Mouse (Mus musculus): ENCODE results near the gene Olfr111.
"Not testable (repeated sequence)": the region's sequence is repeated elsewhere in the genome, so short reads cannot be mapped to it uniquely, and the experiment has no call there.

Gene Olfr111

DNA sequence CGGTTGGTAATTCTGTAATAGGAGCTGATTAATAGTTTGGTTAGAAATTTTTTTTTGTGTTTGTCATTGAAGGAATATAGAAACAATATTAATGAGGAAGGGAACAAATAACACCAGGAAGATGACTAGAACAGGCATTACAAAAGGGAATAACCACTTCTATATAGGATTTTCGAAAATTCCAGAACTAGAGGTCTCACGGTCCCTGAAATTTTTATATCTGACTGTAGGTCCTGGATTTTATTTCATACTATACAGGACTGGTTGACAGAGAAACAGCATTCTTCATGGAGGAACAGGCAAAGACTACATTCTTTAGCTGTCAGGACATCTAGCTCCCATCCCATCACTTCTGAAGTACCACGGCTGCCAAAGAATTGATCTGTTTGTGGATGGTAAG is at the start of gene Olfr111:
TSS of gene Olfr111 (plus strand) at position 301 of the 400 bp plus-strand sequence.
- in situ Hi-C loops (cut with MboI, MseI) = no loop called here

- in situ Hi-C loops (cut with MboI, MseI) = no loop called here
Observed at GRCm38 (mm10) chr17:37458616-37459015, 49.2 kb upstream of the Olfr111 start, which contains the start of gene Olfr109. Gene Olfr109 (plus strand): TSS chr17:37458916.

DNA sequence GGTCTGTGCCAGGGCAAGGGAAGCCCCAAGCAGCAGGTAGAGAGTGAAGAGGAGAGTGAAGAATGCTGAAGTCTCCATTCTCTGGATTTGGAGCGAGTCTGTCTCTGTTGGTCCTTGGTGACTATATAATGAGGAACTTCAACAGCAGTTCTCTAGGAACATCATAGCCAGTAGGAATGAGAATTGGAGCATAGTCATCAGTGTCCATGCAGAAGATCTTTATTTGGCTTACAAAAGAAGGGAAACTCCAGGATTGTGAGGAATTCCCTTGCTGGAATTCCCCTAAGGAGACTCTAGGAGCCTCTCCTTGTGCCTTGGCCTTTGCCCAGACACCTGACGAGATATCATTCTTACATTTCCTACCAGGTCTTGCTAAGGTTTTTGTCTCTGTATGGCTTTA is 24.4 kb upstream of the Olfr111 start, which contains the start of gene H2-M2:
TSS of gene H2-M2 (minus strand) at position 101 of the 400 bp plus-strand sequence.
- in situ Hi-C loops (cut with MboI, MseI) = no loop called here

DNA sequence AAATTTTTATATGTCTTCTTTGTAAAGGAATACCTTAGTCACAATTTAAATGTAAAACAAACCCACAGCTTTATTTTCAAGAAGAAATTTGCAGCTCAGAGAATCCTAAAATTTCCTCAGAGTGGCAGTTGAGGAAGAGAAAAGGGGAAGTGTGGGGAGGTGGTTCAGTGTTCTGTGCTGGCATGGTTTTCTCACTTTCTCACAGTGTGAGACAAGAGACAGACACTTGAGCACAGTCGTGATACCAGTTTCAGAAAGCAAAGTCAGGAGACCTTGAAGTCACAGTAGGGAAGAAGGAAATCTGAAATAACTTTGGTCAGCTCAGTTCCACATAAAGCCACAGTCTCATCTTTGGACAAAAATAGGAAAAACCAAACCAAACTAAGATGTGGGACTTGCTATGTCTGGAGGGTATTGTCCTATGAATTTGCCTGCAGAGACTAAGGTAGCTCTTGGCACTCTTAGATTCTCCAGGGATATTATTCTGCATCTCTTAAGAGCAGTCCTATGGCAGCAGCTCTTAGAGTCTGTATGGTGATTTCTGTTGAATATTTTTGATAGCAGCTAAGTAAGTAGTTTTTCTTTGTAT is 15.8 kb upstream of the Olfr111 start, which contains the start of gene Olfr110:
TSS of gene Olfr110 (plus strand) at position 539 of the 589 bp plus-strand sequence.
- in situ Hi-C loops (cut with MboI, MseI) = no loop called here

- in situ Hi-C loops (cut with MboI, MseI) = not testable (repeated sequence)
Observed at GRCm38 (mm10) chr17:37524612-37525011, 16.8 kb downstream of the Olfr111 start.

DNA sequence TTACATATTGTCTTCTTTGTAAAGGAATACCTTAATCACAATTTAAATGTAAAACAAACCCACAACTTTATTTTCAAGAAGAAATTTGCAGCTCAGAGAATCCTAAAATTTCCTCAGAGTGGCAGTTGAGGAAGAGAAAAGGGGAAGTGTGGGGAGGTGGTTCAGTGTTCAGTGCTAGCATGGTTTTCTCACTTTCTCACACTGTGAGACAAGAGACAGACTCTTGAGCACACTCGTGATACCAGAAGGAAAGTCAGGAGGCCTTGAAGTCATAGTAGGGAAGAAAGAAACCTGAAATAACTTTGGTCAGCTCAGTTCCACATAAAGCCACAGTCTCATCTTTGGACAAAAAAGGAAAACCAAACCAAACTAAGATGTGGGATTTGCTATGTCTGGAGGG is 17.6 kb downstream of the Olfr111 start:
- in situ Hi-C loops (cut with MboI, MseI) = not testable (repeated sequence)

GRCm38 (mm10) chr17:37535173-37535572 is 27.3 kb downstream of the Olfr111 start:
- in situ Hi-C loops (cut with MboI, MseI) = no loop called here

- in situ Hi-C loops (cut with MboI, MseI) = not testable (repeated sequence)
Observed at GRCm38 (mm10) chr17:37538416-37538815, 30.6 kb downstream of the Olfr111 start.

- in situ Hi-C loops (cut with MboI, MseI) = no loop called here
Observed at GRCm38 (mm10) chr17:37541454-37542119, 33.8 kb downstream of the Olfr111 start.

DNA sequence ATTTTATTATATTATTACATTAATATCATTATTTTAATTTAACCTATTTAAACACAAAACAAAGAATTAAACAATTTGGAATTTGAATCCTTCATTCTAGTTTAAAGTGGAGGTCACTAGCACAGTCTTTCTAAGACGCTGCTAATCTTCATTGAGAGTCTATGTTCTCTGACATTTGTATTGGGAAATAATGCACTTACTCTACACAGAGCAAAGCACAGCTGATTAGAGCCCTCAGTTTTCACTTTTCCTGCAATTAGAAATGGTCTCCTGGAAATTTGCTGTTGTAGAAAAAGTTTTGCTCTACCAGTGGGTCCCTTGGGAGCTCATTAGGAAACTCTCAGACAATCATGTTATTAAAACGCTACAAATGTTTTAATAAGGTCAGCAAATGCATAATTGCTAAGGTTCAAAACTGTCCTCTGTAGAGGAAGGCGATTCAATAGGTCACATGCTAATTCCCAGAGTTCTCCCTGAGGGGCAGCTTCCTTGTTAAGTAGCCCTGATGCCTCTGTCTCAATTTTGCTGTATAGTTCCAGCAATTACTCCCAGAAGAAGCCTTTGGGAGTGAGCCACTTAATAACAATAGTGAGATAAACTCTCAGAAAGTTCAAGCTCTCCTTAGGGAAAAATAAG is 36.1 kb downstream of the Olfr111 start:
- in situ Hi-C loops (cut with MboI, MseI) = no loop called here

- in situ Hi-C loops (cut with MboI, MseI) = no loop called here
Observed at GRCm38 (mm10) chr17:37558913-37559615, 51.2 kb downstream of the Olfr111 start.

- in situ Hi-C loops (cut with MboI, MseI) = no loop called here
Observed at GRCm38 (mm10) chr17:37569351-37569750, 61.5 kb downstream of the Olfr111 start, which contains the start of gene Olfr112. Gene Olfr112 (minus strand): TSS chr17:37569451.

- in situ Hi-C loops (cut with MboI, MseI) = no loop called here
Observed at GRCm38 (mm10) chr17:37577563-37577962, 69.7 kb downstream of the Olfr111 start, which contains the start of gene Olfr113. Gene Olfr113 (minus strand): TSS chr17:37577663.
